Mouse (Mus musculus) bone marrow, adult 2 months (tissue): Measurements from ENCODE around the gene Wdhd1. TPM values are rescaled to one million over a fixed set of nuclear protein-coding genes. Genes with fewer than 3 reads are reported as not detected.
A peak's percentile ranks its signal among the peaks of the same experiment; 100 is the strongest.

Source experiments
- H3K27ac ChIP-seq: fragments of 200-500 bp; 2 replicates; pipeline ENCODE4 v1.5.1; 2012; ENCODE audit warnings: low read depth, mild to moderate bottlenecking, control low read depth, inconsistent platforms, low read length; ENCODE audit not compliant: control insufficient read depth, poor library complexity, insufficient read depth
- H3K4me1 ChIP-seq: fragments of 200-500 bp; 2 replicates; pipeline ENCODE4 v1.6.1; 2011; ENCODE audit warnings: low read length; ENCODE audit not compliant: control insufficient read depth, insufficient read depth
- H3K4me3 ChIP-seq: fragments of 200-500 bp; replicated peaks from 2 replicates; pipeline ENCODE3; 2011; ENCODE audit warnings: mild to moderate bottlenecking, low read depth, low read length, control low read depth; ENCODE audit not compliant: control insufficient read depth
- CTCF ChIP-seq: fragments of 200-500 bp; IDR thresholded peaks from 2 replicates; pipeline ENCODE4 v1.5.1; 2011; ENCODE audit warnings: low read length, control low read depth; ENCODE audit not compliant: control insufficient read depth, insufficient read depth
- POLR2A ChIP-seq: fragments of 200-500 bp; IDR thresholded peaks from 2 replicates; pipeline ENCODE4 v1.6.1; 2011; ENCODE audit warnings: low read depth, mild to moderate bottlenecking, control low read depth, low read length, borderline replicate concordance; ENCODE audit not compliant: control insufficient read depth
- WGBS: fragments of 180-500 bp; shearing (Covaris S2); methylation state at CpG from one replicate; pipeline ENCODE4 v1.1.7; 2018; 5-methylcytosine and 5-hydroxymethylcytosine counted together
- polyA plus RNA-seq: library from polyadenylated mRNA; stranded (reverse); fragments of >200 nt; gene quantifications from 2 replicates; pipeline ENCODE4 v1.2.4, GENCODE M21; 2011; ENCODE audit warnings: low replicate concordance; ENCODE audit not compliant: missing spikeins, insufficient read depth, insufficient read length

Wdhd1 gene
- polyA plus RNA-seq, 1 experiment: 69.3 TPM

- peaks cover 2% of the 10 kb centered on the region; the same call in 1 of the 2 replicates for H3K4me1 ChIP-seq
- TF ChIP-seq POLR2A (no peak), CTCF (no peak)
- WGBS: 81% methylated on average over 5 of the region's 5 CpGs
- H3K4me3 ChIP-seq: no peak overlapping the region
- H3K27ac ChIP-seq: no peak overlapping the region
Measured at GRCm38 (mm10) chr14:47287021-47287420, 10.4 kb upstream of the Wdhd1 start.

GRCm38 (mm10) chr14:47286215-47286614, 9.6 kb upstream of the Wdhd1 start:
- 80% methylated on average over 1 of the region's 1 CpGs for whole genome bisulfite sequencing
- Histone ChIP-seq H3K27ac (no peak overlapping the region), H3K4me3 (no peak overlapping the region), H3K4me1 (peaks cover 2% of the 10 kb centered on the region; the same call in 1 of the 2 replicates)
- no peak for TF ChIP-seq POLR2A
- TF ChIP-seq CTCF: no peak

GRCm38 (mm10) chr14:47285271-47285670, 8.6 kb upstream of the Wdhd1 start:
- no peak overlapping the region for H3K27ac ChIP-seq
- no peak overlapping the region for H3K4me3 ChIP-seq
- TF ChIP-seq POLR2A (no peak), CTCF (no peak)
- H3K4me1 ChIP-seq: peaks cover 2% of the 10 kb centered on the region; the same call in 1 of the 2 replicates
- WGBS: 89% methylated on average over 2 of the region's 2 CpGs

- TF ChIP-seq POLR2A (no peak), CTCF (no peak)
- H3K27ac ChIP-seq: no peak overlapping the region
Measured at GRCm38 (mm10) chr14:47283568-47283967, 6.9 kb upstream of the Wdhd1 start.

GRCm38 (mm10) chr14:47281535-47281934, 4.9 kb upstream of the Wdhd1 start:
- TF ChIP-seq POLR2A (no peak), CTCF (no peak)
- WGBS: 87% methylated on average over 4 of the region's 4 CpGs
- Histone ChIP-seq H3K4me3 (no peak overlapping the region), H3K4me1 (peaks cover 2% of the 10 kb centered on the region; the same call in 1 of the 2 replicates), H3K27ac (no peak overlapping the region)

More at GRCm38 (mm10) chr14:47283568-47283967, 6.9 kb upstream of the Wdhd1 start:
- Histone ChIP-seq H3K4me1 (peaks cover 2% of the 10 kb centered on the region; the same call in 1 of the 2 replicates), H3K4me3 (no peak overlapping the region)
- WGBS: 30% methylated on average over 7 of the region's 7 CpGs

GRCm38 (mm10) chr14:47279058-47279457, 2.4 kb upstream of the Wdhd1 start:
- Histone ChIP-seq H3K27ac (no peak overlapping the region), H3K4me3 (no peak overlapping the region), H3K4me1 (no peaks in the 10 kb centered on the region)
- TF ChIP-seq CTCF: no peak
- WGBS: 85% methylated on average over 2 of the region's 2 CpGs

- under 1% methylated on average over 22 of the region's 22 CpGs for WGBS
- TF ChIP-seq POLR2A (no peak), CTCF (no peak)
- Histone ChIP-seq H3K27ac (peak overlapping the region; percentile 99), H3K4me1 (no peaks in the 10 kb centered on the region), H3K4me3 (peak overlapping the region; percentile 99)
Measured at GRCm38 (mm10) chr14:47276036-47276603, 537 bp downstream of the Wdhd1 start.

GRCm38 (mm10) chr14:47275417-47275816, 1.2 kb downstream of the Wdhd1 start:
- H3K4me3 ChIP-seq: peak overlapping the region; percentile 60
- H3K27ac ChIP-seq: no peak overlapping the region
- 26% methylated on average over 3 of the region's 3 CpGs for WGBS
- TF ChIP-seq CTCF (no peak), POLR2A (no peak)
- H3K4me1 ChIP-seq: no peaks in the 10 kb centered on the region

- no peak for TF ChIP-seq POLR2A
- TF ChIP-seq CTCF: no peak
- 89% methylated on average over 3 of the region's 3 CpGs for WGBS
- H3K27ac ChIP-seq: no peak overlapping the region
- H3K4me3 ChIP-seq: no peak overlapping the region
- H3K4me1 ChIP-seq: no peaks in the 10 kb centered on the region
Measured at GRCm38 (mm10) chr14:47273751-47274150, 2.9 kb downstream of the Wdhd1 start.
